Comparison of ENCODE assay signal across 20 mouse cellular contexts in genomic region chr14:18638753-18639456, GRCm38 (mm10).
DNase-seq lines count a peak whose midpoint lies in the region; ATAC-seq lines count a peak whose summit lies in the region.
"Had no signal": no experiment of that assay in that cellular context is flagged by ENCODE, and none has a peak within 500 bp of the region (broad histone marks: within the 10 kb centered on the region; RNA-seq: fewer than 3 reads in every experiment).

No protein-coding gene starts in this region.

- no peak for DNase-seq in hindbrain, embryonic 10.5 days (ENCODE audit: low spot score)
- peak; percentile 30 for DNase-seq in lung, postnatal 36 days
- DNase-seq in lung, postnatal 10 days = no peak
- peak; percentile 11 for DNase-seq in fibroblast of lung, adult 2 months (ENCODE audit: low read depth)
- no peak for DNase-seq in thymus, postnatal 10 days (ENCODE audit: low spot score in 2 of 2)
- no peak for DNase-seq in adrenal gland, postnatal 4 days (ENCODE audit: low spot score in 2 of 2)
- DNase-seq: adrenal gland, adult 8-10 months; cerebellum, adult 8-10 months; gastrocnemius, postnatal 14 days; heart, adult 2 months; right cerebral cortex, postnatal 4 days; thymus, postnatal 36 days had no signal

- no peak overlapping the region for H3K4me2 ChIP-seq in hindbrain, embryonic 12.5 days (replicated peaks)
- no peak overlapping the region for H3K4me2 ChIP-seq in neural tube, embryonic 13.5 days
- H3K4me2 ChIP-seq: embryonic facial prominence, embryonic 13.5 days; kidney, embryonic 15.5 days; liver, embryonic 12.5 days; midbrain, embryonic 12.5 days had no signal

- H3K4me3 ChIP-seq in hindbrain, embryonic 12.5 days = no peak overlapping the region
- no peak overlapping the region for H3K4me3 ChIP-seq in hindbrain, embryonic 10.5 days
- H3K4me3 ChIP-seq in neural tube, embryonic 13.5 days = no peak overlapping the region
- H3K4me3 ChIP-seq: embryonic facial prominence, embryonic 13.5 days; heart, adult 2 months; kidney, embryonic 15.5 days; left cerebral cortex, adult 2 months; limb, embryonic 10.5 days; liver, embryonic 12.5 days; midbrain, embryonic 12.5 days had no signal

- H3K27me3 ChIP-seq in hindbrain, embryonic 12.5 days = no peaks in the 10 kb centered on the region
- no peaks in the 10 kb centered on the region for H3K27me3 ChIP-seq in hindbrain, embryonic 10.5 days (ENCODE audit: insufficient read depth, poor library complexity, severe bottlenecking)
- no peaks in the 10 kb centered on the region for H3K27me3 ChIP-seq in neural tube, embryonic 13.5 days
- H3K27me3 ChIP-seq: embryonic facial prominence, embryonic 13.5 days; kidney, embryonic 15.5 days; liver, embryonic 12.5 days; midbrain, embryonic 12.5 days had no signal

- 70% methylated on average over 2 of the region's 2 CpGs for WGBS in hindbrain, embryonic 12.5 days
- WGBS in hindbrain, embryonic 10.5 days = 77% methylated on average over 2 of the region's 2 CpGs
- 60% methylated on average over 2 of the region's 2 CpGs for WGBS in neural tube, embryonic 13.5 days

- no peak overlapping the region for H3K27ac ChIP-seq in hindbrain, embryonic 12.5 days
- no peak overlapping the region for H3K27ac ChIP-seq in hindbrain, embryonic 10.5 days
- H3K27ac ChIP-seq in neural tube, embryonic 13.5 days (replicated peaks) = peak overlapping the region; percentile 61
- H3K27ac ChIP-seq: embryonic facial prominence, embryonic 13.5 days; heart, adult 2 months; kidney, embryonic 15.5 days; left cerebral cortex, adult 2 months; limb, embryonic 10.5 days; liver, embryonic 12.5 days; midbrain, embryonic 12.5 days had no signal

- H3K36me3 ChIP-seq in hindbrain, embryonic 12.5 days = no peaks in the 10 kb centered on the region
- H3K36me3 ChIP-seq in hindbrain, embryonic 10.5 days = no peaks in the 10 kb centered on the region
- H3K36me3 ChIP-seq in neural tube, embryonic 13.5 days = no peaks in the 10 kb centered on the region
- H3K36me3 ChIP-seq: kidney, embryonic 15.5 days; limb, embryonic 10.5 days; liver, embryonic 12.5 days; midbrain, embryonic 12.5 days had no signal

- H3K9ac ChIP-seq in hindbrain, embryonic 12.5 days = no peak overlapping the region
- no peak overlapping the region for H3K9ac ChIP-seq in neural tube, embryonic 13.5 days
- H3K9ac ChIP-seq: embryonic facial prominence, embryonic 13.5 days; kidney, embryonic 15.5 days; liver, embryonic 12.5 days; midbrain, embryonic 12.5 days had no signal

- no peaks in the 10 kb centered on the region for H3K9me3 ChIP-seq in hindbrain, embryonic 12.5 days (replicated peaks)
- 0 out of 2 replicates have a peak, but pooled peaks cover 2% of the 10 kb centered on the region for H3K9me3 ChIP-seq in hindbrain, embryonic 10.5 days
- no peaks in the 10 kb centered on the region for H3K9me3 ChIP-seq in neural tube, embryonic 13.5 days
- H3K9me3 ChIP-seq: embryonic facial prominence, embryonic 13.5 days; kidney, embryonic 15.5 days; limb, embryonic 10.5 days; liver, embryonic 12.5 days; midbrain, embryonic 12.5 days had no signal

- no peaks in the 10 kb centered on the region for H3K4me1 ChIP-seq in hindbrain, embryonic 12.5 days
- H3K4me1 ChIP-seq in hindbrain, embryonic 10.5 days (replicated peaks) = no peaks in the 10 kb centered on the region
- H3K4me1 ChIP-seq in neural tube, embryonic 13.5 days (replicated peaks) = peaks cover 9% of the 10 kb centered on the region; the same call in 1 of the 2 replicates
- H3K4me1 ChIP-seq: embryonic facial prominence, embryonic 13.5 days; kidney, embryonic 15.5 days; limb, embryonic 10.5 days; liver, embryonic 12.5 days; midbrain, embryonic 12.5 days had no signal

- ATAC-seq in hindbrain, embryonic 12.5 days (ENCODE audit: low FRiP score) = peak; percentile 60; the same call in 1 of the 2 replicates
- ATAC-seq in neural tube, embryonic 13.5 days (ENCODE audit: low read depth) = peak; percentile 86
- ATAC-seq: liver, embryonic 12.5 days had no signal

Comparison
In these comparisons a context has a peak if more than half of its experiments do, and no peak if none do; other contexts are left out.
1. DNase-seq: peak in lung, postnatal 36 days (single experiment) and fibroblast of lung, adult 2 months (single experiment); none in hindbrain, embryonic 10.5 days (single experiment), lung, postnatal 10 days (single experiment), thymus, postnatal 10 days (0 of 2) and adrenal gland, postnatal 4 days (0 of 2).